Mouse (Mus musculus) c-Kit-positive CD71-negative TER-119-negative erythroid progenitor cells, embryonic 14.5 days (primary cell): ENCODE measurements around the gene Abca4.
"Not testable (repeated sequence)": the region's sequence is repeated elsewhere in the genome, so short reads cannot be mapped to it uniquely, and the experiment has no call there.

Source experiments
- DNase-seq: peaks from one replicate; pipeline ENCODE4 v3.0.0-alpha.2; 2013; ENCODE audit warnings: low read depth

Abca4 gene

GRCm38 (mm10) chr3:122211446-122212125, 167.3 kb downstream of the Abca4 start:
- no peak for DNase-seq

GRCm38 (mm10) chr3:122221240-122222036, 177.2 kb downstream of the Abca4 start:
- DNase-seq: no peak

GRCm38 (mm10) chr3:122226972-122227371, 182.7 kb downstream of the Abca4 start:
- DNase-seq: not testable (repeated sequence)
